Mouse (Mus musculus) spleen, adult 2 months (tissue): ENCODE data around the gene Wasf3. TPM values are rescaled to one million over a fixed set of nuclear protein-coding genes. Genes with fewer than 3 reads are reported as not detected.

Experiments used
- DNase-seq, 2 experiments: peaks; one replicate each; pipeline versions ENCODE4 v3.0.0 to v3.0.0-alpha.2; 2012 to 2021; ENCODE audit warnings: low spot score in 2 of 2, low read depth in 1 of 2
- H3K27ac ChIP-seq: fragments of 200-500 bp; 2 replicates; pipeline ENCODE4 v1.5.1; 2012; ENCODE audit warnings: low read length, inconsistent platforms; ENCODE audit not compliant: insufficient read depth
- H3K27me3 ChIP-seq: fragments of 200-500 bp; 2 replicates; pipeline ENCODE4 v1.6.1; 2012; ENCODE audit warnings: mild to moderate bottlenecking, moderate library complexity, low read length, inconsistent platforms; ENCODE audit not compliant: control insufficient read depth, insufficient read depth
- H3K36me3 ChIP-seq: fragments of 200-500 bp; 2 replicates; pipeline ENCODE4 v1.6.1; 2012; ENCODE audit warnings: mild to moderate bottlenecking, low read length, inconsistent platforms; ENCODE audit not compliant: control insufficient read depth, insufficient read depth
- H3K4me1 ChIP-seq: fragments of 200-500 bp; 2 replicates; pipeline ENCODE4 v1.6.1; 2011; ENCODE audit warnings: inconsistent platforms; ENCODE audit not compliant: control insufficient read depth, insufficient read depth, insufficient read length
- H3K4me3 ChIP-seq: fragments of 200-500 bp; 2 replicates; pipeline ENCODE4 v1.5.1; 2011; ENCODE audit warnings: mild to moderate bottlenecking, inconsistent platforms; ENCODE audit not compliant: insufficient read depth, insufficient read length; ENCODE audit errors: extremely low read depth
- CTCF ChIP-seq: fragments of 200-500 bp; IDR thresholded peaks from 2 replicates; pipeline ENCODE4 v1.5.1; 2011; ENCODE audit warnings: mild to moderate bottlenecking, inconsistent platforms; ENCODE audit not compliant: insufficient read depth, insufficient read length, insufficient replicate concordance; ENCODE audit errors: extremely low read depth
- POLR2A ChIP-seq: fragments of 200-500 bp; IDR thresholded peaks from 2 replicates; pipeline ENCODE4 v1.6.1; 2011; ENCODE audit warnings: low read depth, low read length, inconsistent platforms
- WGBS: fragments of 180-500 bp; shearing (Covaris S2); methylation state at CpG from one replicate; pipeline ENCODE4 v1.1.7; 2018; 5-methylcytosine and 5-hydroxymethylcytosine counted together
- polyA plus RNA-seq: library from polyadenylated mRNA; depleted of rRNA; stranded (reverse); fragments of >200 nt; gene quantifications from 2 replicates; pipeline ENCODE4 v1.2.3, GENCODE M21; 2012

The Wasf3 gene
- polyA plus RNA-seq, 1 experiment: 0.68 TPM

GRCm38 (mm10) chr5:146410821-146411220, 26.0 kb downstream of the Wasf3 start:
- TF ChIP-seq POLR2A: no peak
- TF ChIP-seq CTCF: no peak
- 92% methylated on average over 4 of the region's 4 CpGs for WGBS
- H3K4me3 ChIP-seq: no peak overlapping the region
- H3K27me3 ChIP-seq: no peaks in the 10 kb centered on the region
- no peak overlapping the region for H3K27ac ChIP-seq
- no peak for DNase-seq
- no peaks in the 10 kb centered on the region for H3K36me3 ChIP-seq
- no peaks in the 10 kb centered on the region for H3K4me1 ChIP-seq

GRCm38 (mm10) chr5:146412743-146413430, 28.1 kb downstream of the Wasf3 start:
- Histone ChIP-seq H3K4me1 (no peaks in the 10 kb centered on the region), H3K4me3 (no peak overlapping the region), H3K36me3 (no peaks in the 10 kb centered on the region), H3K27ac (no peak overlapping the region), H3K27me3 (no peaks in the 10 kb centered on the region)
- TF ChIP-seq CTCF (no peak), POLR2A (no peak)
- 75% methylated on average over 15 of the region's 15 CpGs for WGBS
- no peak for DNase-seq

DNA sequence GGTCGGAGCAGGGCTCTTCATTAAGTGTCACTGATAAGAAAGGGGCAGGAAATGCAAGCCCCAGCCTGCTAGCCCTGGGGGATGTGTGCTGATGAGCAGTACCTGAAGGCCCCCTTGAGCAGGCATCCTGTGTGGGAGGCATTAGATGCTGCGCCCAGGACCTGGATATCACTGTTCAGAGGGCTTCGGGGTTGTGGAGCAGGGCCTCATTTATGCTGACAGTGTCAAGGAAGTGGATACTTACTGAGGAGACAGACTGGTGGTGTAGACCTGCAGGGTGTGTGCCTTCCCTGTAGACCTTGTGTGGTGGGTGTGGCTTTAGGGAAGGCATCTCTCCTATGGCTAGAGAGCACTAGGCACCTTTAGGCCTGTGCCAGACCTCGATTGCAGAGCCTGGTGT, 29.8 kb downstream of the Wasf3 start:
- 68% methylated on average over 4 of the region's 4 CpGs for WGBS

GRCm38 (mm10) chr5:146415218-146415617, 30.4 kb downstream of the Wasf3 start:
- no peak overlapping the region for H3K27ac ChIP-seq
- no peak for TF ChIP-seq POLR2A
- TF ChIP-seq CTCF: no peak
- WGBS: 89% methylated on average over 12 of the region's 12 CpGs
- H3K36me3 ChIP-seq: no peaks in the 10 kb centered on the region
- no peak overlapping the region for H3K4me3 ChIP-seq
- no peaks in the 10 kb centered on the region for H3K4me1 ChIP-seq
- H3K27me3 ChIP-seq: no peaks in the 10 kb centered on the region
- no peak for DNase-seq

More for the DNA sequence above, 29.8 kb downstream of the Wasf3 start:
- Histone ChIP-seq H3K4me3 (no peak overlapping the region), H3K27ac (no peak overlapping the region), H3K27me3 (no peaks in the 10 kb centered on the region), H3K4me1 (no peaks in the 10 kb centered on the region), H3K36me3 (no peaks in the 10 kb centered on the region)
- TF ChIP-seq POLR2A (no peak), CTCF (no peak)
- no peak for DNase-seq

DNA sequence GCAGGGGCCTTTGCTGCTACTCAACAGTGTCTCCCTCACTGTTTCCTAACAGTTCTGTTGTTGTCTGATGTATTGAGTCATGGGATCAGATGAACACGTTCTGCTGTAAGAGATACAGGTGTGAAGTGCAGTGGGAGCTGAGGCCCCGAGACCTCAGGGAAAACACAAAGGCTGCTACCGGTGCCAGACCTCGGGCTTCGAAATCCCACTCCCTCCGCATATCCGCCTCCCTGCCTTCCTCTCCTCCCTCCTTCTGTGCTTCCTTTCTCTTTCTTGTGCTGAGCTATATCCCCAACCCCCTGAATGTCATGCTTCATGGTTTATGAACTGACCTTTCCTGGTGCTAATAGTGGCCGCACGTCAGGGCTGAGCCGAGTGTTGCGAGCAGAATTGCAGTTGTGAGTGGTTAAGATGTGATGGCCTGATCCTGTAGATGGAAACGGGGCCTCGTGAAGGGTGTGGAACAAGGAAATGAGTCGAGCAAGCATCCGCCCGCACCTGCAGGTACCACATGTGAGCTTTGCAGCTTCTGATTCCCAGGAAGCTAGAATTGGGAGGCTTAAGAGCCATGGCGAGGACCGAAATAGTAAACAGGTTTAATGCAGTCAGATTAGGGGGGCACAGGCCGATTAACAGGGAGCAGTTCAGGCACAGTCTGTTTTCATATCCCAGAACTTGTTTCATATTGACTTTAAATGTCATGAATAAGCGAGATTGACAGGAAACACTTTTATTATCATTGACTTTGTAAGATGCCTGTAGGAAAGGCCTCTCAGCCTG, 31.7 kb downstream of the Wasf3 start:
- H3K4me1 ChIP-seq: no peaks in the 10 kb centered on the region
- no peak overlapping the region for H3K4me3 ChIP-seq
- WGBS: 74% methylated on average over 20 of the region's 20 CpGs
- H3K36me3 ChIP-seq: no peaks in the 10 kb centered on the region
- no peak for TF ChIP-seq POLR2A
- TF ChIP-seq CTCF: no peak
- H3K27ac ChIP-seq: no peak overlapping the region
- no peak for DNase-seq
- no peaks in the 10 kb centered on the region for H3K27me3 ChIP-seq

DNA sequence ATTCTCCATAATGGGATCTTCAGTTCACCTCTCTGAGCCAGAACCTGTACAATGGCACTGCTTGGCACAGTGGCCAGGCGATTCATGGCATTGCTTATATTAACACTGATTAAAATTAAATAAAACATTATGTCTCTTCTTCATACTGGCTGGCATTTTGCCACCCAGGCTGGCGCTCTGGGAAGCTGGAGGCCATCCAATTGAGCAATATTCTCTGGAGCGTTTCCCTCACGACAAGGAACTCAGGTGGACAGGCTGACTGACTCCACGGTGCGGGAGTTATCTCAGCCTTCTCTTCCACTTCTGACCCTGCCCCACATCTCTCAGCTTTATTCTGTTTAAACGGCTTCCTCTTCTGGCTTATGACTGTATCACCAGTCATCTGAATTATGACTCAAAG, 33.3 kb downstream of the Wasf3 start:
- H3K27ac ChIP-seq: no peak overlapping the region
- DNase-seq: no peak
- H3K27me3 ChIP-seq: no peaks in the 10 kb centered on the region
- no peak overlapping the region for H3K4me3 ChIP-seq
- no peaks in the 10 kb centered on the region for H3K36me3 ChIP-seq
- 80% methylated on average over 7 of the region's 7 CpGs for WGBS
- TF ChIP-seq CTCF: no peak
- no peak for TF ChIP-seq POLR2A
- H3K4me1 ChIP-seq: no peaks in the 10 kb centered on the region

DNA sequence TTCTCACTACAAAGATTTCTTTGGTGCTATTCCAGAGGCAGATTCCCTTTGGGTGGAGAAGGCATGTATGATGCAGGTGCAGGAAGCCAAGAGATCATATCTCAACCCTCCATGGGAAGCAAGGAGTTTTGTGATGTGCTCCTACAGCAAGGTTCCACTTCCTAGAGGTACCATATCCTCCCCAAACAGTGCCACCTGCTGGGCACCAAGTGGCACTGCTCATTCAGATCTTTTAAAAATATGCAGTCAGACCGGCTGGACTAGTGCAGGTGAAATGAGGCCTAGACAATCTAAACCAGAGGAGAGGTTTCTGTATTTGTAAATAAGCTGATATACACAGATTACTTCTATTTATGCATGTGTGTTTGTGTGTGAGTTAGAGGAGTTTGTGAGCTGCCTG, 35.3 kb downstream of the Wasf3 start:
- no peak for DNase-seq
- H3K27ac ChIP-seq: no peak overlapping the region
- H3K27me3 ChIP-seq: no peaks in the 10 kb centered on the region
- H3K4me1 ChIP-seq: no peaks in the 10 kb centered on the region
- no peak overlapping the region for H3K4me3 ChIP-seq
- no peaks in the 10 kb centered on the region for H3K36me3 ChIP-seq
- TF ChIP-seq CTCF (peak; percentile 11; the same call in 1 of the 2 replicates), POLR2A (no peak)
- WGBS: 47% methylated on average over 1 of the region's 1 CpGs
